Mouse (Mus musculus): ENCODE measurements around the gene Ncapd3.

DNA sequence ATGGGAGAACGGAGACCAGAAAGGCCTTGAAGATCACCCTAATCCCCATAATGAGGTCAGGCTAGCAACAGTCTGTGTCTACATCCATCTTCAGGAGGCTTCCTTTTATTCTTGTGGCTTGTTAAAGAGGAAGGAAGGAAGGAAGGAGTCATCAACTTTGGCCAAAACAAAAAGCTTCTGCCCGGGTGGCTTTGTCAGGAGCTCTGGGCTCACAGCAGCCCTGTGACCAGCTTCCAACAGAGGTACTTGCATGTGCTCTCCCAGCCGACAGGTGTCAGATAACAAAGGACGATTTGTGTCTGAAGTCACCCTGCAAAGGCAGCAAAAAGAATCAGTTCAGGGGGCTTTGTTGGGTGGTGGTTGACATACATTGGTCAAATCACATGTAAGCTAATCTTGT, 68.1 kb downstream of the Ncapd3 start:
- TF ChIP-seq POLR2A (IDR thresholded peaks at IDR 0.05; ENCODE audit: low read depth, low read length): no peak
- no peak for TF ChIP-seq CTCF (conservative IDR thresholded peaks at IDR 0.05; ENCODE audit: insufficient read depth, insufficient read length, low read depth, low read length)
